Comparison of ENCODE assay signal across 8 mouse cellular contexts in genomic region chr2:164794293-164794692, GRCm38 (mm10). TPM values are rescaled to one million over a fixed set of nuclear protein-coding genes. Genes with fewer than 3 reads are reported as not detected.
DNase-seq lines count a peak whose midpoint lies in the region; ATAC-seq and TF ChIP-seq lines count a peak whose summit lies in the region.

No protein-coding gene starts in this region.

- no peaks in the 10 kb centered on the region for H3K4me1 ChIP-seq in embryonic fibroblast, embryonic 13.5 days (ENCODE audit: control insufficient read depth, insufficient read depth, low read length)
- H3K4me1 ChIP-seq in heart, embryonic 12.5 days (replicated peaks): peaks cover 12% of the 10 kb centered on the region
- H3K4me1 ChIP-seq in kidney, postnatal 0 days (replicated peaks; ENCODE audit: insufficient read depth, low read length): no peaks in the 10 kb centered on the region
- H3K4me1 ChIP-seq in liver, embryonic 12.5 days: peaks cover 18% of the 10 kb centered on the region
- H3K4me1 ChIP-seq in neural tube, embryonic 12.5 days: no peaks in the 10 kb centered on the region
- H3K4me1 ChIP-seq in stomach, postnatal 0 days (replicated peaks; ENCODE audit: control insufficient read depth, insufficient read depth): no peaks in the 10 kb centered on the region

- peaks cover 81% of the 10 kb centered on the region for H3K36me3 ChIP-seq in heart, embryonic 12.5 days
- H3K36me3 ChIP-seq in kidney, postnatal 0 days (ENCODE audit: insufficient read depth, low read length): peaks cover 46% of the 10 kb centered on the region
- H3K36me3 ChIP-seq in liver, embryonic 12.5 days: peaks cover 92% of the 10 kb centered on the region
- H3K36me3 ChIP-seq in neural tube, embryonic 12.5 days: peaks cover 65% of the 10 kb centered on the region
- H3K36me3 ChIP-seq in stomach, postnatal 0 days (ENCODE audit: control insufficient read depth, insufficient read depth, low read length): peaks cover 21% of the 10 kb centered on the region

- no peak for TF ChIP-seq POLR2A in embryonic fibroblast, embryonic 13.5 days (IDR thresholded peaks at IDR 0.05; ENCODE audit: low read depth, low read length)

- peak; percentile 58; the same call in 1 of the 2 replicates for ATAC-seq in heart, embryonic 12.5 days (ENCODE audit: insufficient number of reproducible peaks, low FRiP score)
- peak; percentile 44; the same call in 1 of the 2 replicates for ATAC-seq in kidney, postnatal 0 days (replicated peaks; ENCODE audit: low FRiP score, low read depth)
- peak; percentile 70; the same call in 1 of the 2 replicates for ATAC-seq in liver, embryonic 12.5 days
- peak; percentile 15; the same call in 1 of the 2 replicates for ATAC-seq in neural tube, embryonic 12.5 days (ENCODE audit: low FRiP score, low read depth)
- ATAC-seq in stomach, postnatal 0 days (ENCODE audit: low FRiP score, low TSS enrichment): peak; percentile 45

- WGBS in heart, embryonic 12.5 days: 36% methylated on average over 5 of the region's 5 CpGs
- WGBS in kidney, postnatal 0 days: 31% methylated on average over 5 of the region's 5 CpGs
- WGBS in liver, embryonic 12.5 days (ENCODE audit: insufficient replicate concordance): 31% methylated on average over 5 of the region's 5 CpGs
- 40% methylated on average over 5 of the region's 5 CpGs for WGBS in neural tube, embryonic 12.5 days
- WGBS in stomach, postnatal 0 days: 25% methylated on average over 5 of the region's 5 CpGs

- peak; percentile 87 for DNase-seq in CD4-positive, CD25-positive, alpha-beta regulatory T cell, adult 2 months (ENCODE audit: low read depth, low spot score)
- peak; percentile 89 for DNase-seq in adrenal gland, postnatal 25 days
- peak; percentile 91 for DNase-seq in kidney, postnatal 0 days (ENCODE audit: low spot score)
- DNase-seq in stomach, postnatal 0 days (ENCODE audit: low spot score): peak; percentile 86

- no peak overlapping the region for H3K27ac ChIP-seq in embryonic fibroblast, embryonic 13.5 days (ENCODE audit: insufficient read depth, low read length)
- no peak overlapping the region for H3K27ac ChIP-seq in heart, embryonic 12.5 days (ENCODE audit: poor library complexity, severe bottlenecking)
- H3K27ac ChIP-seq in kidney, postnatal 0 days: no peak overlapping the region
- H3K27ac ChIP-seq in liver, embryonic 12.5 days: no peak overlapping the region
- H3K27ac ChIP-seq in neural tube, embryonic 12.5 days: no peak overlapping the region
- no peak overlapping the region for H3K27ac ChIP-seq in stomach, postnatal 0 days (replicated peaks)

- H3K9me3 ChIP-seq in heart, embryonic 12.5 days (replicated peaks): no peaks in the 10 kb centered on the region
- no peaks in the 10 kb centered on the region for H3K9me3 ChIP-seq in kidney, postnatal 0 days (replicated peaks; ENCODE audit: low read length)
- H3K9me3 ChIP-seq in liver, embryonic 12.5 days (replicated peaks): no peaks in the 10 kb centered on the region
- H3K9me3 ChIP-seq in neural tube, embryonic 12.5 days: no peaks in the 10 kb centered on the region
- no peaks in the 10 kb centered on the region for H3K9me3 ChIP-seq in stomach, postnatal 0 days (ENCODE audit: control insufficient read depth, low read length)

- TF ChIP-seq CTCF in embryonic fibroblast, embryonic 13.5 days (IDR thresholded peaks at IDR 0.05; ENCODE audit: borderline replicate concordance, insufficient read depth, low read length): peak; percentile 64
- peak; percentile 91 for TF ChIP-seq CTCF in kidney, postnatal 0 days (IDR thresholded peaks at IDR 0.05; ENCODE audit: low read depth)
- TF ChIP-seq CTCF in stomach, postnatal 0 days (IDR thresholded peaks at IDR 0.05; ENCODE audit: low read depth): peak; percentile 91

- H3K4me2 ChIP-seq in heart, embryonic 12.5 days: no peak overlapping the region
- H3K4me2 ChIP-seq in kidney, postnatal 0 days (ENCODE audit: low read length): no peak overlapping the region
- H3K4me2 ChIP-seq in liver, embryonic 12.5 days: no peak overlapping the region
- no peak overlapping the region for H3K4me2 ChIP-seq in neural tube, embryonic 12.5 days (replicated peaks)
- no peak overlapping the region for H3K4me2 ChIP-seq in stomach, postnatal 0 days (replicated peaks; ENCODE audit: low read depth)

- TF ChIP-seq EP300 in stomach, postnatal 0 days (optimal IDR thresholded peaks at IDR 0.05): no peak

- H3K27me3 ChIP-seq in heart, embryonic 12.5 days (replicated peaks): no peaks in the 10 kb centered on the region
- H3K27me3 ChIP-seq in kidney, postnatal 0 days (ENCODE audit: insufficient read depth, low read length): no peaks in the 10 kb centered on the region
- H3K27me3 ChIP-seq in liver, embryonic 12.5 days (replicated peaks): no peaks in the 10 kb centered on the region
- H3K27me3 ChIP-seq in neural tube, embryonic 12.5 days (replicated peaks): no peaks in the 10 kb centered on the region
- H3K27me3 ChIP-seq in stomach, postnatal 0 days (ENCODE audit: control insufficient read depth, insufficient read depth, low read length): no peaks in the 10 kb centered on the region

- H3K4me3 ChIP-seq in embryonic fibroblast, embryonic 13.5 days (ENCODE audit: insufficient read depth, low read length): no peak overlapping the region
- H3K4me3 ChIP-seq in heart, embryonic 12.5 days: no peak overlapping the region
- H3K4me3 ChIP-seq in kidney, postnatal 0 days (replicated peaks; ENCODE audit: low read depth, low read length): no peak overlapping the region
- H3K4me3 ChIP-seq in liver, embryonic 12.5 days: no peak overlapping the region
- no peak overlapping the region for H3K4me3 ChIP-seq in neural tube, embryonic 12.5 days
- H3K4me3 ChIP-seq in stomach, postnatal 0 days (ENCODE audit: low read depth, low read length): no peak overlapping the region

- H3K9ac ChIP-seq in heart, embryonic 12.5 days: no peak overlapping the region
- no peak overlapping the region for H3K9ac ChIP-seq in kidney, postnatal 0 days (ENCODE audit: low read depth, low read length)
- H3K9ac ChIP-seq in liver, embryonic 12.5 days: no peak overlapping the region
- no peak overlapping the region for H3K9ac ChIP-seq in neural tube, embryonic 12.5 days
- no peak overlapping the region for H3K9ac ChIP-seq in stomach, postnatal 0 days (ENCODE audit: low read length)

RNA-seq across cellular contexts. Expression of gene Snx21, which starts 8.7 kb away (rescaled TPM):
- total RNA-seq in adrenal gland, postnatal 25 days (2021): 36.6 and 50.0 TPM in 2 replicates
- 14.4 and 18.2 TPM in 2 replicates for polyA plus RNA-seq in embryonic fibroblast, embryonic 13.5 days (2011; ENCODE audit: insufficient read length, low read depth, missing spikeins)
- 30.8 and 31.7 TPM in 2 replicates for polyA plus RNA-seq in heart, embryonic 12.5 days (2016; fragmentation: Nextera tagmentation; extraction: Ambion mirVana)
- polyA plus RNA-seq in kidney, postnatal 0 days (2015; fragmentation: Nextera tagmentation; extraction: Ambion mirVana): 19.9 and 21.7 TPM in 2 replicates
- 5.5 TPM in 2 replicates for polyA plus RNA-seq in liver, embryonic 12.5 days (2016; fragmentation: Nextera tagmentation; extraction: Ambion mirVana)
- 14.2 and 15.6 TPM in 2 replicates for polyA plus RNA-seq in neural tube, embryonic 12.5 days (2016; fragmentation: Nextera tagmentation; extraction: Ambion mirVana)
- polyA plus RNA-seq in stomach, postnatal 0 days (2015; fragmentation: Nextera tagmentation; extraction: Ambion mirVana): 13.9 and 14.9 TPM in 2 replicates

RNA-seq across cellular contexts. Expression of gene Acot8, which starts 10.4 kb away (rescaled TPM):
- 28.9 and 36.0 TPM in 2 replicates for total RNA-seq in adrenal gland, postnatal 25 days (2021)
- polyA plus RNA-seq in embryonic fibroblast, embryonic 13.5 days (2011; ENCODE audit: insufficient read length, low read depth, missing spikeins): 12.1 and 13.5 TPM in 2 replicates
- polyA plus RNA-seq in heart, embryonic 12.5 days (2016; fragmentation: Nextera tagmentation; extraction: Ambion mirVana): 14.9 and 16.1 TPM in 2 replicates
- 28.7 and 33.2 TPM in 2 replicates for polyA plus RNA-seq in kidney, postnatal 0 days (2015; fragmentation: Nextera tagmentation; extraction: Ambion mirVana)
- polyA plus RNA-seq in liver, embryonic 12.5 days (2016; fragmentation: Nextera tagmentation; extraction: Ambion mirVana): 20.3 and 21.5 TPM in 2 replicates
- 15.9 and 19.6 TPM in 2 replicates for polyA plus RNA-seq in neural tube, embryonic 12.5 days (2016; fragmentation: Nextera tagmentation; extraction: Ambion mirVana)
- 39.4 and 43.8 TPM in 2 replicates for polyA plus RNA-seq in stomach, postnatal 0 days (2015; fragmentation: Nextera tagmentation; extraction: Ambion mirVana)

RNA-seq across cellular contexts. Expression of gene Zswim3, which starts 10.6 kb away (rescaled TPM):
- 4.3 and 5.5 TPM in 2 replicates for total RNA-seq in adrenal gland, postnatal 25 days (2021)
- polyA plus RNA-seq in embryonic fibroblast, embryonic 13.5 days (2011; ENCODE audit: insufficient read length, low read depth, missing spikeins): 3.7 and 4.1 TPM in 2 replicates
- 5.4 and 6.7 TPM in 2 replicates for polyA plus RNA-seq in heart, embryonic 12.5 days (2016; fragmentation: Nextera tagmentation; extraction: Ambion mirVana)
- 5.2 and 5.4 TPM in 2 replicates for polyA plus RNA-seq in kidney, postnatal 0 days (2015; fragmentation: Nextera tagmentation; extraction: Ambion mirVana)
- polyA plus RNA-seq in liver, embryonic 12.5 days (2016; fragmentation: Nextera tagmentation; extraction: Ambion mirVana): 4.8 and 5.9 TPM in 2 replicates
- polyA plus RNA-seq in neural tube, embryonic 12.5 days (2016; fragmentation: Nextera tagmentation; extraction: Ambion mirVana): 11.8 and 14.1 TPM in 2 replicates
- polyA plus RNA-seq in stomach, postnatal 0 days (2015; fragmentation: Nextera tagmentation; extraction: Ambion mirVana): 3.8 and 4.4 TPM in 2 replicates

RNA-seq across cellular contexts. Expression of gene Tnnc2, which starts 14.5 kb away (rescaled TPM):
- total RNA-seq in adrenal gland, postnatal 25 days (2021): not detected in 2 replicates
- polyA plus RNA-seq in embryonic fibroblast, embryonic 13.5 days (2011; ENCODE audit: insufficient read length, low read depth, missing spikeins): not detected in 2 replicates
- 0.36 and 1.6 TPM in 2 replicates for polyA plus RNA-seq in heart, embryonic 12.5 days (2016; fragmentation: Nextera tagmentation; extraction: Ambion mirVana)
- polyA plus RNA-seq in kidney, postnatal 0 days (2015; fragmentation: Nextera tagmentation; extraction: Ambion mirVana): 0.45 and 1.0 TPM in 2 replicates
- 0.66 and 1.8 TPM in 2 replicates for polyA plus RNA-seq in liver, embryonic 12.5 days (2016; fragmentation: Nextera tagmentation; extraction: Ambion mirVana)
- polyA plus RNA-seq in neural tube, embryonic 12.5 days (2016; fragmentation: Nextera tagmentation; extraction: Ambion mirVana): 26.2 and 36.5 TPM in 2 replicates
- 7.0 and 8.5 TPM in 2 replicates for polyA plus RNA-seq in stomach, postnatal 0 days (2015; fragmentation: Nextera tagmentation; extraction: Ambion mirVana)

RNA-seq across cellular contexts. Expression of gene Ube2c, which starts 24.6 kb away (rescaled TPM):
- total RNA-seq in adrenal gland, postnatal 25 days (2021): 9.9 and 14.1 TPM in 2 replicates
- 101 and 146 TPM in 2 replicates for polyA plus RNA-seq in embryonic fibroblast, embryonic 13.5 days (2011; ENCODE audit: insufficient read length, low read depth, missing spikeins)
- polyA plus RNA-seq in heart, embryonic 12.5 days (2016; fragmentation: Nextera tagmentation; extraction: Ambion mirVana): 455 and 459 TPM in 2 replicates
- 132 and 156 TPM in 2 replicates for polyA plus RNA-seq in kidney, postnatal 0 days (2015; fragmentation: Nextera tagmentation; extraction: Ambion mirVana)
- 669 and 687 TPM in 2 replicates for polyA plus RNA-seq in liver, embryonic 12.5 days (2016; fragmentation: Nextera tagmentation; extraction: Ambion mirVana)
- 311 and 340 TPM in 2 replicates for polyA plus RNA-seq in neural tube, embryonic 12.5 days (2016; fragmentation: Nextera tagmentation; extraction: Ambion mirVana)
- 74.1 and 104 TPM in 2 replicates for polyA plus RNA-seq in stomach, postnatal 0 days (2015; fragmentation: Nextera tagmentation; extraction: Ambion mirVana)

Comparison
In these comparisons a context has a peak if more than half of its experiments do, and no peak if none do; other contexts are left out.
1. ATAC-seq: peak in every context shown above with its lines; median percentile 70 in liver, embryonic 12.5 days; 58 in heart, embryonic 12.5 days; 45 in stomach, postnatal 0 days; 44 in kidney, postnatal 0 days; 15 in neural tube, embryonic 12.5 days.